Mouse (Mus musculus) liver, embryonic 13.5 days (tissue): ENCODE results near the gene Itga3. TPM values are rescaled to one million over a fixed set of nuclear protein-coding genes. Genes with fewer than 3 reads are reported as not detected.
A peak's percentile ranks its signal among the peaks of the same experiment; 100 is the strongest.

Experiments used
- ATAC-seq: fragments of 200-750 bp; cut with Nextera tagmentation; 2 replicates; pipeline ENCODE4 v1.8.0; 2017; ENCODE audit warnings: low read depth, mild to moderate bottlenecking, moderate number of reproducible peaks, moderate library complexity
- DNase-seq: peaks from one replicate; pipeline ENCODE4 v3.0.0; 2022
- H3K27ac ChIP-seq: fragments of 300-500 bp; sonication (generic); 2 replicates; pipeline ENCODE4 v1.5.1; 2015; ENCODE audit warnings: moderate library complexity, mild to moderate bottlenecking, inconsistent platforms
- H3K27me3 ChIP-seq: fragments of 300-500 bp; sonication (generic); 2 replicates; pipeline ENCODE4 v1.6.1; 2015; ENCODE audit warnings: mild to moderate bottlenecking, inconsistent platforms
- H3K36me3 ChIP-seq: fragments of 300-500 bp; sonication (generic); 2 replicates; pipeline ENCODE4 v1.6.1; 2015; ENCODE audit warnings: mild to moderate bottlenecking, inconsistent platforms
- H3K4me1 ChIP-seq: fragments of 300-500 bp; sonication (generic); replicated peaks from 2 replicates; pipeline ENCODE4 v1.6.1; 2015; ENCODE audit warnings: inconsistent platforms
- H3K4me2 ChIP-seq: fragments of 300-500 bp; sonication (generic); 2 replicates; pipeline ENCODE4 v1.6.1; 2015; ENCODE audit warnings: inconsistent platforms, mild to moderate bottlenecking, moderate library complexity
- H3K4me3 ChIP-seq: fragments of 300-500 bp; sonication (generic); replicated peaks from 2 replicates; pipeline ENCODE4 v1.5.1; 2015; ENCODE audit warnings: mild to moderate bottlenecking, inconsistent platforms
- H3K9ac ChIP-seq: fragments of 300-500 bp; sonication (generic); 2 replicates; pipeline ENCODE4 v1.6.1; 2015; ENCODE audit warnings: mild to moderate bottlenecking, inconsistent platforms
- H3K9me3 ChIP-seq: fragments of 300-500 bp; sonication (generic); replicated peaks from 2 replicates; pipeline ENCODE4 v1.6.1; 2016; ENCODE audit warnings: inconsistent platforms
- WGBS: fragments of 180-500 bp; shearing (Covaris S2); methylation state at CpG from one replicate; pipeline ENCODE4 v1.1.7; 2015; ENCODE audit not compliant: insufficient replicate concordance; 5-methylcytosine and 5-hydroxymethylcytosine counted together
- polyA plus RNA-seq: library from polyadenylated mRNA; unstranded; fragments of >200 nt; fragmentation: Nextera tagmentation; extraction: Ambion mirVana; gene quantifications from 2 replicates; pipeline ENCODE4 v1.2.1, GENCODE M21; 2015

Gene Itga3
- polyA plus RNA-seq, 1 experiment from 2014 or later = 1.8 TPM

- WGBS = 38% methylated on average over 5 of the region's 5 CpGs
- peaks cover 13% of the 10 kb centered on the region for H3K4me1 ChIP-seq
- no peak overlapping the region for H3K27ac ChIP-seq
- no peak overlapping the region for H3K4me3 ChIP-seq
- no peaks in the 10 kb centered on the region for H3K27me3 ChIP-seq
- no peak overlapping the region for H3K4me2 ChIP-seq
- DNase-seq = no peak
- no peaks in the 10 kb centered on the region for H3K9me3 ChIP-seq
- no peak overlapping the region for H3K9ac ChIP-seq
- no peaks in the 10 kb centered on the region for H3K36me3 ChIP-seq
- ATAC-seq = no peak
These were observed 16.5 kb upstream of the Itga3 start for GRCm38 (mm10) chr11:95093077-95093476.

GRCm38 (mm10) chr11:95088857-95089779, 12.5 kb upstream of the Itga3 start:
- Histone ChIP-seq H3K4me1 (peaks cover 14% of the 10 kb centered on the region), H3K27ac (no peak overlapping the region), H3K4me3 (no peak overlapping the region), H3K9ac (no peak overlapping the region), H3K9me3 (no peaks in the 10 kb centered on the region), H3K4me2 (no peak overlapping the region), H3K27me3 (0 out of 2 replicates have a peak, but pooled peaks cover 4% of the 10 kb centered on the region), H3K36me3 (no peaks in the 10 kb centered on the region)
- WGBS = 40% methylated on average over 16 of the region's 16 CpGs
- DNase-seq = no peak
- no peak for ATAC-seq

- Histone ChIP-seq H3K9ac (no peak overlapping the region), H3K4me3 (no peak overlapping the region), H3K4me1 (peaks cover 14% of the 10 kb centered on the region), H3K9me3 (no peaks in the 10 kb centered on the region), H3K4me2 (no peak overlapping the region), H3K36me3 (no peaks in the 10 kb centered on the region), H3K27me3 (peaks cover 9% of the 10 kb centered on the region; the same call in 1 of the 2 replicates), H3K27ac (no peak overlapping the region)
- no peak for ATAC-seq
- 39% methylated on average over 7 of the region's 7 CpGs for WGBS
- no peak for DNase-seq
These were observed 11.7 kb upstream of the Itga3 start for GRCm38 (mm10) chr11:95088286-95088685.

DNA sequence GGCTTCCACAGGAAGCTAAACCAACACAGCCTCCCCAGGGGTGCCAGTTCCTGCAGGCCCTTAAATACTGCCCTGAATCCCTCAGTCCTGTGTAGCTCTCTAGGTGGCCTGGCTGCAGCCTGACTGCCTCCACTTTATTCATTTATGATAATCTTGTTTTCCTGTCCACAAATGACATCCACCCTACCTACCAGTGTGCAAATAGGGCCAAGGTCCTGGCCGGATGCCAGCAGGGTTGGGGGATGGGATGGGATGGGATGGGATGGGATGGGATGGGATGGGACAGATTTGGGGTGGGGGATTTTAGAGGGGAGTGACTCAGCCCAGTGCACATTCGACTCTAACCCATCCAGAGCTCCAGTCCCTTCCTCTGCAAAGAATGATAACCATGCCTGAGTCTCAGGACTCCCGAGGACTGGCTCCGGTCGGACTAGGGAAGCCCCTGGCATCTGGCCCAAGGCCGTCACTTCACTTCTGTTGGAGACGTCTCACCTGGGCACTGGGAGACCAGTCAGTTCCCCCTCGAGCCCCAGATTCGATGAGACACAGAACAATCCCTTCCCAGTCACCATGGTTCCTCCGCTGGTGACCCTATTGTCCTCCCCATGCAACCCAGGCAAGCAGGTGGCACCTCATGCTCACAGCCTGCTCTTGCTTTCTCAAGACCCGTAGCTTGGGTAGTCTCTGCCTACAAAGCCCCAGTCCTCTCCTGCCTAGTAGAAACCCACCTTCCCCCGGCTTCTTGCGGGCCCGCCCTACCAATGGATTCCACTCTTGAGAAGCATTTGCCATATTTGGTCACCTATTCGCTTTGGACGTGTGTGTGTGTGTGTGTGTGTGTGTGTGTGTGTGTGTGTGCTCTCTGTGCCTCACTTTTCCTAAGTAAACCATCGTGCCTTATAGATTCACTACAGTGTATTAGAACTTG, 11.0 kb upstream of the Itga3 start:
- Histone ChIP-seq H3K27ac (no peak overlapping the region), H3K4me1 (peaks cover 14% of the 10 kb centered on the region), H3K27me3 (peaks cover 16% of the 10 kb centered on the region; the same call in 1 of the 2 replicates), H3K4me3 (no peak overlapping the region), H3K9ac (no peak overlapping the region), H3K4me2 (no peak overlapping the region), H3K9me3 (no peaks in the 10 kb centered on the region), H3K36me3 (no peaks in the 10 kb centered on the region)
- DNase-seq (no peak), ATAC-seq (no peak)
- 52% methylated on average over 17 of the region's 17 CpGs for WGBS

GRCm38 (mm10) chr11:95086229-95086628, 9.6 kb upstream of the Itga3 start:
- Histone ChIP-seq H3K9ac (no peak overlapping the region), H3K36me3 (no peaks in the 10 kb centered on the region), H3K27me3 (peaks cover 23% of the 10 kb centered on the region; the same call in 1 of the 2 replicates), H3K9me3 (no peaks in the 10 kb centered on the region), H3K4me1 (peaks cover 14% of the 10 kb centered on the region), H3K4me3 (no peak overlapping the region), H3K4me2 (no peak overlapping the region), H3K27ac (no peak overlapping the region)
- DNase-seq (no peak), ATAC-seq (0 out of 2 replicates have a peak, but pooled peaks have one; percentile 30)
- 39% methylated on average over 5 of the region's 5 CpGs for WGBS

- WGBS = 18% methylated on average over 5 of the region's 5 CpGs
These were observed 9.1 kb upstream of the Itga3 start for GRCm38 (mm10) chr11:95085710-95086109.

GRCm38 (mm10) chr11:95084811-95085382, 8.3 kb upstream of the Itga3 start:
- peaks cover 14% of the 10 kb centered on the region for H3K4me1 ChIP-seq
- 40% methylated on average over 5 of the region's 5 CpGs for WGBS
- no peak for ATAC-seq

More at GRCm38 (mm10) chr11:95085710-95086109, 9.1 kb upstream of the Itga3 start:
- H3K4me3 ChIP-seq = no peak overlapping the region
- H3K9ac ChIP-seq = no peak overlapping the region
- H3K4me1 ChIP-seq = peaks cover 14% of the 10 kb centered on the region
- H3K27ac ChIP-seq = no peak overlapping the region
- DNase-seq (no peak), ATAC-seq (0 out of 2 replicates have a peak, but pooled peaks have one; percentile 34)
- H3K4me2 ChIP-seq = no peak overlapping the region
- H3K27me3 ChIP-seq = peaks cover 26% of the 10 kb centered on the region; the same call in 1 of the 2 replicates
- no peaks in the 10 kb centered on the region for H3K9me3 ChIP-seq
- no peaks in the 10 kb centered on the region for H3K36me3 ChIP-seq

GRCm38 (mm10) chr11:95084175-95084574, 7.6 kb upstream of the Itga3 start:
- H3K27ac ChIP-seq = no peak overlapping the region
- 38% methylated on average over 4 of the region's 4 CpGs for WGBS
- no peak overlapping the region for H3K4me3 ChIP-seq

More at GRCm38 (mm10) chr11:95084811-95085382, 8.3 kb upstream of the Itga3 start:
- Histone ChIP-seq H3K27me3 (peaks cover 32% of the 10 kb centered on the region), H3K4me2 (no peak overlapping the region), H3K9me3 (no peaks in the 10 kb centered on the region), H3K4me3 (no peak overlapping the region), H3K27ac (no peak overlapping the region), H3K36me3 (no peaks in the 10 kb centered on the region), H3K9ac (no peak overlapping the region)
- DNase-seq = no peak

GRCm38 (mm10) chr11:95082896-95083295, 6.3 kb upstream of the Itga3 start:
- Histone ChIP-seq H3K27ac (no peak overlapping the region), H3K4me3 (no peak overlapping the region), H3K4me1 (peaks cover 25% of the 10 kb centered on the region), H3K36me3 (no peaks in the 10 kb centered on the region), H3K9me3 (no peaks in the 10 kb centered on the region), H3K27me3 (peaks cover 52% of the 10 kb centered on the region), H3K4me2 (no peak overlapping the region), H3K9ac (no peak overlapping the region)
- 62% methylated on average over 7 of the region's 7 CpGs for WGBS
- no peak for DNase-seq
- no peak for ATAC-seq

More at GRCm38 (mm10) chr11:95084175-95084574, 7.6 kb upstream of the Itga3 start:
- no peak for DNase-seq
- H3K9me3 ChIP-seq = no peaks in the 10 kb centered on the region
- no peak overlapping the region for H3K4me2 ChIP-seq
- H3K36me3 ChIP-seq = no peaks in the 10 kb centered on the region
- H3K27me3 ChIP-seq = peaks cover 39% of the 10 kb centered on the region
- ATAC-seq = no peak
- no peak overlapping the region for H3K9ac ChIP-seq
- H3K4me1 ChIP-seq = peaks cover 17% of the 10 kb centered on the region

- WGBS = 65% methylated on average over 6 of the region's 6 CpGs
- DNase-seq (no peak), ATAC-seq (no peak)
- Histone ChIP-seq H3K9me3 (no peaks in the 10 kb centered on the region), H3K27ac (no peak overlapping the region), H3K36me3 (no peaks in the 10 kb centered on the region), H3K9ac (no peak overlapping the region), H3K4me3 (no peak overlapping the region), H3K27me3 (peaks cover 69% of the 10 kb centered on the region), H3K4me1 (peaks cover 31% of the 10 kb centered on the region), H3K4me2 (no peak overlapping the region)
These were observed 4.2 kb upstream of the Itga3 start for GRCm38 (mm10) chr11:95080783-95081182.
